Mouse (Mus musculus) kidney, adult 18-20 months (tissue): ENCODE data around the gene Hrh2.
A peak's percentile ranks its signal among the peaks of the same experiment; 100 is the strongest.

ENCODE experiments used
- DNase-seq: peaks from one replicate; pipeline ENCODE4 v3.0.0; 2021

The Hrh2 gene

GRCm38 (mm10) chr13:54192021-54192481, at the start of gene Hrh2:
Hrh2 (plus strand) TSS chr13:54192129.
- no peak for DNase-seq

GRCm38 (mm10) chr13:54143788-54144187, 48.1 kb upstream of the Hrh2 start:
- no peak for DNase-seq

GRCm38 (mm10) chr13:54144624-54145023, 47.3 kb upstream of the Hrh2 start:
- no peak for DNase-seq

- DNase-seq: peak; percentile 5
Observed at GRCm38 (mm10) chr13:54147328-54147727, 44.6 kb upstream of the Hrh2 start.

- no peak for DNase-seq
Observed at GRCm38 (mm10) chr13:54152421-54152820, 39.5 kb upstream of the Hrh2 start.

- DNase-seq: no peak
Observed at GRCm38 (mm10) chr13:54152911-54153310, 39.0 kb upstream of the Hrh2 start.

- DNase-seq: no peak
Observed at GRCm38 (mm10) chr13:54153672-54154218, 38.2 kb upstream of the Hrh2 start.

- DNase-seq: no peak
Observed at GRCm38 (mm10) chr13:54155822-54156221, 36.1 kb upstream of the Hrh2 start.

GRCm38 (mm10) chr13:54159256-54159655, 32.7 kb upstream of the Hrh2 start:
- DNase-seq: no peak

GRCm38 (mm10) chr13:54159756-54160155, 32.2 kb upstream of the Hrh2 start:
- no peak for DNase-seq

- no peak for DNase-seq
Observed at GRCm38 (mm10) chr13:54160546-54160945, 31.4 kb upstream of the Hrh2 start.

GRCm38 (mm10) chr13:54161514-54161913, 30.4 kb upstream of the Hrh2 start:
- DNase-seq: no peak

GRCm38 (mm10) chr13:54163363-54163762, 28.6 kb upstream of the Hrh2 start:
- DNase-seq: no peak

- no peak for DNase-seq
Observed at GRCm38 (mm10) chr13:54164462-54164861, 27.5 kb upstream of the Hrh2 start.

GRCm38 (mm10) chr13:54165066-54165465, 26.9 kb upstream of the Hrh2 start:
- DNase-seq: no peak

- no peak for DNase-seq
Observed at GRCm38 (mm10) chr13:54165765-54166164, 26.2 kb upstream of the Hrh2 start.

- DNase-seq: no peak
Observed at GRCm38 (mm10) chr13:54167036-54167435, 24.9 kb upstream of the Hrh2 start.

GRCm38 (mm10) chr13:54168675-54169074, 23.3 kb upstream of the Hrh2 start:
- DNase-seq: no peak

- DNase-seq: no peak
Observed at GRCm38 (mm10) chr13:54170288-54170687, 21.6 kb upstream of the Hrh2 start.

- no peak for DNase-seq
Observed at GRCm38 (mm10) chr13:54171346-54171745, 20.6 kb upstream of the Hrh2 start.

GRCm38 (mm10) chr13:54171761-54172160, 20.2 kb upstream of the Hrh2 start:
- no peak for DNase-seq

GRCm38 (mm10) chr13:54173941-54174340, 18.0 kb upstream of the Hrh2 start:
- no peak for DNase-seq

GRCm38 (mm10) chr13:54174703-54175102, 17.2 kb upstream of the Hrh2 start:
- DNase-seq: no peak

GRCm38 (mm10) chr13:54175426-54175825, 16.5 kb upstream of the Hrh2 start:
- DNase-seq: no peak

GRCm38 (mm10) chr13:54176406-54177020, 15.4 kb upstream of the Hrh2 start:
- DNase-seq: no peak
